Mouse (Mus musculus): Measurements from ENCODE around the gene Umad1.
A peak's percentile ranks its signal among the peaks of the same experiment; 100 is the strongest.

The Umad1 gene

GRCm38 (mm10) chr6:8259004-8259666 lies at the start of gene Umad1, which contains the start of the genes Rpa3 and Gm45062:
Umad1 (plus strand) TSS chr6:8259288.
Rpa3 (minus strand) TSS chr6:8259173.
Gm45062 (plus strand) TSS chr6:8259450.
- DNase-seq (ENCODE audit: low spot score): peak; percentile 99

- no peak for DNase-seq (ENCODE audit: low spot score)
These were observed 49.3 kb upstream of the Umad1 start for GRCm38 (mm10) chr6:8209866-8210186.

- DNase-seq (ENCODE audit: low spot score): no peak
These were observed 48.4 kb upstream of the Umad1 start for GRCm38 (mm10) chr6:8210661-8211060.

GRCm38 (mm10) chr6:8227035-8227434 lies 32.1 kb upstream of the Umad1 start:
- no peak for DNase-seq (ENCODE audit: low spot score)

GRCm38 (mm10) chr6:8228596-8228995 lies 30.5 kb upstream of the Umad1 start:
- DNase-seq (ENCODE audit: low spot score): no peak

GRCm38 (mm10) chr6:8258316-8258715 lies 772 bp upstream of the Umad1 start:
- no peak for DNase-seq (ENCODE audit: low spot score)

GRCm38 (mm10) chr6:8259667-8260044 lies 568 bp downstream of the Umad1 start:
- no peak for DNase-seq (ENCODE audit: low spot score)

GRCm38 (mm10) chr6:8271047-8271446 lies 12.0 kb downstream of the Umad1 start:
- DNase-seq (ENCODE audit: low spot score): no peak

- peak; percentile 67 for DNase-seq (ENCODE audit: low spot score)
These were observed 15.4 kb downstream of the Umad1 start for GRCm38 (mm10) chr6:8274387-8275054.

GRCm38 (mm10) chr6:8275098-8275497 lies 16.0 kb downstream of the Umad1 start:
- peak; percentile 83 for DNase-seq (ENCODE audit: low spot score)

- DNase-seq (ENCODE audit: low spot score): no peak
These were observed 17.3 kb downstream of the Umad1 start for GRCm38 (mm10) chr6:8276431-8276830.

- no peak for DNase-seq (ENCODE audit: low spot score)
These were observed 19.4 kb downstream of the Umad1 start for GRCm38 (mm10) chr6:8278426-8279002.

- no peak for DNase-seq (ENCODE audit: low spot score)
These were observed 24.2 kb downstream of the Umad1 start for GRCm38 (mm10) chr6:8283255-8283654.

GRCm38 (mm10) chr6:8285401-8285960 lies 26.4 kb downstream of the Umad1 start:
- no peak for DNase-seq (ENCODE audit: low spot score)

GRCm38 (mm10) chr6:8286146-8286545 lies 27.1 kb downstream of the Umad1 start:
- no peak for DNase-seq (ENCODE audit: low spot score)

- DNase-seq (ENCODE audit: low spot score): no peak
These were observed 29.9 kb downstream of the Umad1 start for GRCm38 (mm10) chr6:8288755-8289580.

GRCm38 (mm10) chr6:8294048-8294784 lies 35.1 kb downstream of the Umad1 start:
- no peak for DNase-seq (ENCODE audit: low spot score)

- DNase-seq (ENCODE audit: low spot score): no peak
These were observed 40.2 kb downstream of the Umad1 start for GRCm38 (mm10) chr6:8299066-8299863.

- DNase-seq (ENCODE audit: low spot score): no peak
These were observed 49.0 kb downstream of the Umad1 start for GRCm38 (mm10) chr6:8307878-8308775.

- no peak for DNase-seq (ENCODE audit: low spot score)
These were observed 53.5 kb downstream of the Umad1 start for GRCm38 (mm10) chr6:8312554-8312953.

Data from lung, postnatal 25 days (tissue).